Mouse (Mus musculus): ENCODE measurements at regions not wholly inside any gene's neighbourhood (a gene's known extent, or its start where the extent isn't known, plus 50 kb on each side); places are given as distances from the start of the nearest gene placed in this dataset.

DNA sequence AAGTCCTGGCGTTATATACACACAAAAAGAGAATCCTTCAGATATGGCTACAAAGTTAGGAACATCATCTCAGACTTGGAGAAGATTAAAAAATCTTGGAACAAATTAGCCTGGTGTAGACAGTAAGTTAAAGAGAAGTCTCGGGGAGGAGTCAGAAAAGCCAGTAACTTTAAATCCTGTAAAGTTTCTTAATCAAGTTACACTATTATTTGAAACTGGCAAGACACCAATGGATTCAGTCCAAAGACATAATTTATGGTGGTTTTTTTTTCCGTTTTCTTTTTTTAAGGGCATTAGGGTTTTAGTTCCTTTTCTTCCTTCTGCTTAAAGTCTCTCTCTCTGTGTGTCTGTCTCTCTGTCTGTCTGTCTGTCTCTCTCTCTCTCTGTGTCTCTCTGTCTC, 144.6 kb upstream of the Zfp703 start:
- TF ChIP-seq CTCF (IDR thresholded peaks at IDR 0.05; ENCODE audit: low read depth) (no peak), EP300 (IDR thresholded peaks at IDR 0.05; ENCODE audit: low read depth) (no peak)
